Mouse (Mus musculus) layer of hippocampus, postnatal 36 days (tissue): Measurements from ENCODE around the gene Dach2. TPM values are rescaled to one million over a fixed set of nuclear protein-coding genes. Genes with fewer than 3 reads are reported as not detected.

Experiments used
- total RNA-seq, 2 experiments: library from RNA; stranded (reverse); gene quantifications; 2 replicates each; pipeline ENCODE4 v1.2.3; 2021

Dach2 gene
- total RNA-seq, 2 experiments from 2014 or later, result 0.61 to 0.80 TPM

Other genes starting within 250 kb of the Dach2 start
- 10 to 100 TPM; 44.4 to 46.1 TPM for gene Chm, start 112.0 kb upstream of the Dach2 start, total RNA-seq